Mouse (Mus musculus): ENCODE measurements around the gene Fibcd1. TPM values are rescaled to one million over a fixed set of nuclear protein-coding genes. Genes with fewer than 3 reads are reported as not detected.

Fibcd1 gene
- polyA plus RNA-seq, 1 experiment = 0.13 TPM

GRCm38 (mm10) chr2:31770781-31771441 is 74.9 kb downstream of the Fibcd1 start:
- no peak for TF ChIP-seq USF1 (IDR thresholded peaks at IDR 0.05; ENCODE audit: low read depth)
- TF ChIP-seq MYOG (IDR thresholded peaks at IDR 0.05; ENCODE audit: control insufficient read depth in 1 of 3, insufficient read depth in 1 of 3, insufficient read length in 2 of 3, low read depth in 2 of 3) = no peak
- TF ChIP-seq CEBPB (IDR thresholded peaks at IDR 0.05; ENCODE audit: insufficient read depth, poor library complexity, severe bottlenecking) = 0 out of 2 replicates have a peak, but pooled peaks have one; percentile 39
- no peak for TF ChIP-seq TCF3 (IDR thresholded peaks at IDR 0.05; ENCODE audit: insufficient read length, low read depth)
- TF ChIP-seq TCF12 (IDR thresholded peaks at IDR 0.05; ENCODE audit: insufficient read depth, poor library complexity, severe bottlenecking) = no peak
- no peak for TF ChIP-seq MAX (IDR thresholded peaks at IDR 0.05; ENCODE audit: low read depth)
- no peak for TF ChIP-seq SRF (IDR thresholded peaks at IDR 0.05; ENCODE audit: control insufficient read depth, insufficient read length, low read depth)
- TF ChIP-seq POLR2A (IDR thresholded peaks at IDR 0.05; ENCODE audit: insufficient read length, low read depth) = no peak
- TF ChIP-seq REST (IDR thresholded peaks at IDR 0.05; ENCODE audit: insufficient read depth, insufficient read length) = no peak
- Histone ChIP-seq H3ac (ENCODE audit: control insufficient read depth, insufficient read length) (no peak overlapping the region), H3K79me2 (ENCODE audit: control insufficient read depth, insufficient read depth) (peaks cover 99% of the 10 kb centered on the region), H3K27me3 (ENCODE audit: control insufficient read depth, insufficient read depth, insufficient read length) (no peaks in the 10 kb centered on the region), H3K4me3 (no peak overlapping the region), H3K4me2 (ENCODE audit: low read depth) (peak overlapping the region; percentile 76), H3K36me3 (ENCODE audit: control insufficient read depth, insufficient read depth) (no peaks in the 10 kb centered on the region)

GRCm38 (mm10) chr2:31769631-31770111 is 76.1 kb downstream of the Fibcd1 start:
- Histone ChIP-seq H3K36me3 (ENCODE audit: control insufficient read depth, insufficient read depth) (no peaks in the 10 kb centered on the region), H3K79me2 (ENCODE audit: control insufficient read depth, insufficient read depth) (peaks cover 99% of the 10 kb centered on the region), H3ac (ENCODE audit: control insufficient read depth, insufficient read length) (no peak overlapping the region), H3K4me2 (ENCODE audit: low read depth) (peak overlapping the region; percentile 76), H3K27me3 (ENCODE audit: control insufficient read depth, insufficient read depth, insufficient read length) (no peaks in the 10 kb centered on the region), H3K4me3 (no peak overlapping the region)
- no peak for TF ChIP-seq POLR2A (IDR thresholded peaks at IDR 0.05; ENCODE audit: insufficient read length, low read depth)
- no peak for TF ChIP-seq MYOG (IDR thresholded peaks at IDR 0.05; ENCODE audit: control insufficient read depth in 1 of 3, insufficient read depth in 1 of 3, insufficient read length in 2 of 3, low read depth in 2 of 3)
- no peak for TF ChIP-seq USF1 (IDR thresholded peaks at IDR 0.05; ENCODE audit: low read depth)
- TF ChIP-seq E2F4 (IDR thresholded peaks at IDR 0.05; ENCODE audit: insufficient read depth) = no peak
- TF ChIP-seq CEBPB (IDR thresholded peaks at IDR 0.05; ENCODE audit: insufficient read depth, poor library complexity, severe bottlenecking) = no peak
- no peak for TF ChIP-seq SRF (IDR thresholded peaks at IDR 0.05; ENCODE audit: control insufficient read depth, insufficient read length, low read depth)
- no peak for TF ChIP-seq TCF12 (IDR thresholded peaks at IDR 0.05; ENCODE audit: insufficient read depth, poor library complexity, severe bottlenecking)
- TF ChIP-seq REST (IDR thresholded peaks at IDR 0.05; ENCODE audit: insufficient read depth, insufficient read length) = no peak
- no peak for TF ChIP-seq MYOD1 (IDR thresholded peaks at IDR 0.05; ENCODE audit: control insufficient read depth in 1 of 3, insufficient read length in 2 of 3, low read depth in 2 of 3)
- no peak for TF ChIP-seq TCF3 (IDR thresholded peaks at IDR 0.05; ENCODE audit: insufficient read length, low read depth)
- TF ChIP-seq MAX (IDR thresholded peaks at IDR 0.05; ENCODE audit: low read depth) = no peak
- TF ChIP-seq POLR2AphosphoS2 (IDR thresholded peaks at IDR 0.05; ENCODE audit: insufficient read length, low read depth) = no peak

GRCm38 (mm10) chr2:31769115-31769514 is 76.7 kb downstream of the Fibcd1 start:
- peak overlapping the region; percentile 76 for H3K4me2 ChIP-seq (ENCODE audit: low read depth)
- no peak overlapping the region for H3ac ChIP-seq (ENCODE audit: control insufficient read depth, insufficient read length)
- H3K4me3 ChIP-seq = no peak overlapping the region
- H3K27me3 ChIP-seq (ENCODE audit: control insufficient read depth, insufficient read depth, insufficient read length) = no peaks in the 10 kb centered on the region
- peaks cover 99% of the 10 kb centered on the region for H3K79me2 ChIP-seq (ENCODE audit: control insufficient read depth, insufficient read depth)
- no peaks in the 10 kb centered on the region for H3K36me3 ChIP-seq (ENCODE audit: control insufficient read depth, insufficient read depth)
- TF ChIP-seq MYOG (IDR thresholded peaks at IDR 0.05; ENCODE audit: control insufficient read depth in 1 of 3, insufficient read depth in 1 of 3, insufficient read length in 2 of 3, low read depth in 2 of 3) (no peak), POLR2AphosphoS2 (IDR thresholded peaks at IDR 0.05; ENCODE audit: insufficient read length, low read depth) (no peak), E2F4 (IDR thresholded peaks at IDR 0.05; ENCODE audit: insufficient read depth) (no peak), CEBPB (IDR thresholded peaks at IDR 0.05; ENCODE audit: insufficient read depth, poor library complexity, severe bottlenecking) (no peak), TCF3 (IDR thresholded peaks at IDR 0.05; ENCODE audit: insufficient read length, low read depth) (no peak), TCF12 (IDR thresholded peaks at IDR 0.05; ENCODE audit: insufficient read depth, poor library complexity, severe bottlenecking) (no peak), MYOD1 (IDR thresholded peaks at IDR 0.05; ENCODE audit: control insufficient read depth in 1 of 3, insufficient read length in 2 of 3, low read depth in 2 of 3) (no peak), SRF (IDR thresholded peaks at IDR 0.05; ENCODE audit: control insufficient read depth, insufficient read length, low read depth) (no peak), POLR2A (IDR thresholded peaks at IDR 0.05; ENCODE audit: insufficient read length, low read depth) (no peak)

DNA sequence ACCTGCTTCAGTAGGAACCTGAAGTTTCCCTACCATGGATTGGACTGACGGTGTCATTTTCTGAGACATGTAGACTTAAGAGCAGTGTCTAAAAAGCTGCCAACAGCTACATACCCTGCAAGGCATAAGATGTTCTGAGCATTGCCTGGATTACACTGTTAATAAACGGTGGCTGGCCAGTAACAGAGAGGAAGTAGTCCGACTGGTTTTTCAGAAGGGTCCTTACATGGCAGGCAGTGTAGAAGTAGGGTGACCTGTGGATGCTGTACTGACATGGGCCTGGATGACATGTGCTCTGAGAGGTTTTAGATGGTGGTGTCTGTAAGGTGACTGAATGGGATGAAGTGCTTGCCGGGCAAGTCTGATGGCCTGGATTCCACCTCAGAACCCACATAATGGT is 78.0 kb downstream of the Fibcd1 start:
- no peak overlapping the region for H3K4me2 ChIP-seq (ENCODE audit: low read depth)
- peaks cover 99% of the 10 kb centered on the region for H3K79me2 ChIP-seq (ENCODE audit: control insufficient read depth, insufficient read depth)
- no peak overlapping the region for H3ac ChIP-seq (ENCODE audit: control insufficient read depth, insufficient read length)
- H3K27me3 ChIP-seq (ENCODE audit: control insufficient read depth, insufficient read depth, insufficient read length) = no peaks in the 10 kb centered on the region
- no peaks in the 10 kb centered on the region for H3K36me3 ChIP-seq (ENCODE audit: control insufficient read depth, insufficient read depth)
- no peak for TF ChIP-seq TCF3 (IDR thresholded peaks at IDR 0.05; ENCODE audit: insufficient read length, low read depth)
- TF ChIP-seq E2F4 (IDR thresholded peaks at IDR 0.05; ENCODE audit: insufficient read depth) = no peak
- no peak for TF ChIP-seq MAX (IDR thresholded peaks at IDR 0.05; ENCODE audit: low read depth)
- TF ChIP-seq USF1 (IDR thresholded peaks at IDR 0.05; ENCODE audit: low read depth) = no peak
- no peak for TF ChIP-seq MYOG (IDR thresholded peaks at IDR 0.05; ENCODE audit: control insufficient read depth in 1 of 3, insufficient read depth in 1 of 3, insufficient read length in 2 of 3, low read depth in 2 of 3)
- TF ChIP-seq REST (IDR thresholded peaks at IDR 0.05; ENCODE audit: insufficient read depth, insufficient read length) = no peak
- no peak for TF ChIP-seq CEBPB (IDR thresholded peaks at IDR 0.05; ENCODE audit: insufficient read depth, poor library complexity, severe bottlenecking)
- no peak for TF ChIP-seq MYOD1 (IDR thresholded peaks at IDR 0.05; ENCODE audit: control insufficient read depth in 1 of 3, insufficient read length in 2 of 3, low read depth in 2 of 3)
- TF ChIP-seq POLR2AphosphoS2 (IDR thresholded peaks at IDR 0.05; ENCODE audit: insufficient read length, low read depth) = no peak
- TF ChIP-seq SRF (IDR thresholded peaks at IDR 0.05; ENCODE audit: control insufficient read depth, insufficient read length, low read depth) = no peak
- no peak overlapping the region for H3K4me3 ChIP-seq
